Mouse (Mus musculus): ENCODE data around the gene Olfr1367.

Olfr1367 gene

DNA sequence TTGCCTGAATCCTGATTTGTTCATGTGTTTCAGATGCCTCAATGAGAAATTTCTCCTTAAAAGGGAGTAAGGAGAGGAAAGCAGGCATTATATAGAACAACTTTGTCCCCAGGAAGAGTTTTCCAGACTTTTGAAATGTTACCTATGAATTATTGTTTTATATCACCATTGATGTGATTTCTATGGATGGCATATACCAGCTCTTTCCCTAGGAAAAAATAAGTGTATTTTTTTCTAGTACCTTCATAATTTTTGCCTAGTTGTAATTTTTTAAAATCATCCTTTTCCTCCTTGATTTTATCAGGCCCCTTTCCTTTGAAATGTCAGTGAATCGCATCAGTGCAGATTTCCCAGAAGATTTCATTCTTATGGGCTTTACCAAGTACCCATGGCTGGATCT lies at the start of gene Olfr1367:
TSS of gene Olfr1367 (plus strand) at position 301 of the 400 bp plus-strand sequence.
- ATAC-seq (ENCODE audit: low TSS enrichment) = no peak

- ATAC-seq (ENCODE audit: low TSS enrichment) = no peak
Measured at GRCm38 (mm10) chr13:21298557-21298956, 48.2 kb upstream of the Olfr1367 start.

- no peak for ATAC-seq (ENCODE audit: low TSS enrichment)
Measured at GRCm38 (mm10) chr13:21304483-21305066, 42.1 kb upstream of the Olfr1367 start.

DNA sequence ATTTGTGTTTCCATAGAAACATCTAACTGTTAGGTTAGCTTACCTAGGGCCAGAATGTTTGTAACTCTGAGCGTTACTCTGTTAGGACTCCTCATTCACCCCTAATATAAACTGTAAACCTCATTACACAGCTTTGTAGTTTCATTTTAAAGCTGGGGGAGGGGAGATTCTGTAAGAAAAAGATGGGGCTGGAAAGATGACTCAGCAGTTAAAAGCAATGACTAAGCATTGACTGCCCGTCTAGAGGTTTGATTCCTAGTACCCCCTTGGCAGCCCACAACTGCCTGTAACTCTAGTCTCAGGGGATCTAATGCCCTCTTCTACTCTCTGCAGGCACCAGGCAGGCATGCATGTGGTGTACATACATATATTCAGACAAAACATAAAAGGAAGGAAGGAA lies 36.9 kb upstream of the Olfr1367 start:
- no peak for ATAC-seq (ENCODE audit: low TSS enrichment)

DNA sequence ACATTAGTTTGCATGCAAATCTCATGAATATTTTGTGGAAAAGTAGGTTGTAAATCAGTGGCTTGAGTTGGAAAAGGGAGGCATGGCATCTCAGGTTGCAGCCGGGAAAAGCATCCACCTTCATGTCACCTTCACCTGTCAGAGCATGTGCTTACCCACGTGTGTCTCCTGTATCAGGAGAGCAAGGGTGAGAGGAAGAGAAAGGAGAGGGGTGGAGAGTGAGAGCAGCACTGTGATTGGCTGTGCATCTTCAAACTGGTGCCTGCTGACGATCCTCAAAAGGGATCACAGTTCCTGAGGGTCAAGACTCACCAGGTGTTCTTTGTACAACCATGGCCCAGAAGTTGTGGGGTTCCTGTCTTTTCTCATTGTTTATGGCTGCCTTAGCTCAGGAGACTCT lies 34.8 kb upstream of the Olfr1367 start, which contains the start of gene Gpx6:
TSS of gene Gpx6 (plus strand) at position 200 of the 400 bp plus-strand sequence.
- no peak for ATAC-seq (ENCODE audit: low TSS enrichment)

GRCm38 (mm10) chr13:21312854-21313253 lies 33.9 kb upstream of the Olfr1367 start:
- no peak for ATAC-seq (ENCODE audit: low TSS enrichment)

DNA sequence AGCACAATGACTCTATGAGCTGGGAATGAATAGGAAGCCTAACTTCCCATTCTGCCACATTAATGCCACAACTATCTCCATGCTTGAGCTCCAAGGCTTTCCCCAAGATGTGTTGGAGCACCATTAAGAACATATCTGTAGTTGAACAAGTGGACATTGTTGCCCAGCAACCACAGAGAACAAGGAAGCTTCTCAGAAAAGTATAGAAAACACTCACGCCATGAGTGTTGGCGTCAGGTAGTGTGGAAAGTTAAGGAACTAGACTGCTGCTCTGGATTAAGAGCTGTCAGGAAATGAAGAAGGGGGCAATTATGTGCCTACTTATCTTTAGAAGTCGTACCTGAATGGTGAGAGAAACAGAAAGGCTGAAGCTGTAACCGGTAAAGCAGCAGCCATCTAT lies 32.8 kb upstream of the Olfr1367 start:
- no peak for ATAC-seq (ENCODE audit: low TSS enrichment)

DNA sequence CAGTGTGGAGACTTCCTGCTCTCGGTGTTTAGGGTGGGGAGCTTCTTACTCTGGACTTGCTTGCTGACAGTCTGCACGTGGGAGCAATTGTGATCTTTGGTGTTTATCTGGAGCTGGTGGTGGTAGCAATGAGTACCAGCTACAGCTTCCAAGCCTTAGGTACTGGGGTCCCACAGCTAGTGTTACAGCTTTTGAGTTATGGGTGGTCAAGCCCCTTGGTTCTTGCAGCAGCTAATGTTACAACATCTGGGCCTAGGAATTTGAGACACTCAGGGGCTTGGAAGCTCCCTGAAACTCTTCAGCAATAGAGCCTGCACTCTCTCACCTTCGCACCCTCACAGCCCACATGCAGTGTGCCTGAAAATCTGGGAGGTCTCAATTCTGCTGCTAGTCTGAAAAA lies 26.4 kb upstream of the Olfr1367 start:
- no peak for ATAC-seq (ENCODE audit: low TSS enrichment)

DNA sequence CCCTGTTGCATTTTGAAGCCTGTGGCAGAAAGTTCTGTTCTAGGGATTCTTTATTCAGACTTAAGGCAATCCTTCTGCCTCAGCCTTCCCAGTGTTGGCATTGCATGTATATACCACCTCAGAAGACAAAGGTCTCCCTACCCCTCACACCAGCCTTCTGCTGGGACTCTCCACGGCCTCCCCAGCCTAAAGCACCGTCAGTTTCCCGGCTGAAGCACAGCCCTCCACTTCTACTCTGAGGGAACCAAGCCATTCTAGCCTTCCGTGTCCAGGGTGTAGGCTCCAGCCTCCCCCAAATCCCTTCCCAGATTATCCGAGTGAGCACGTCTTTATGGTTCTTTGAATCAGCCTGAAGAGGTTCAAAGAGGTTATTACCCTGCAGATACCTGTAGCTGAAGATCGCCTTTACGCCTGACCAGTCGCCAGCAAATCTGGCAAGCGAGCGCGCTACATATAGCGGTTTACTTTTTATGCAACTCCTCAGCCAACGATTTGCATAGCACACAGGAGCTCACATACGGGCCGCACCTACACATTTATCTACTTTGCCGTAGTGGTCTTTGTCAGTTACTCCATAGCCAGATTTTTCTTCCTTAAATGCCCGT lies 24.7 kb upstream of the Olfr1367 start:
- ATAC-seq (ENCODE audit: low TSS enrichment) = peak; percentile 66

DNA sequence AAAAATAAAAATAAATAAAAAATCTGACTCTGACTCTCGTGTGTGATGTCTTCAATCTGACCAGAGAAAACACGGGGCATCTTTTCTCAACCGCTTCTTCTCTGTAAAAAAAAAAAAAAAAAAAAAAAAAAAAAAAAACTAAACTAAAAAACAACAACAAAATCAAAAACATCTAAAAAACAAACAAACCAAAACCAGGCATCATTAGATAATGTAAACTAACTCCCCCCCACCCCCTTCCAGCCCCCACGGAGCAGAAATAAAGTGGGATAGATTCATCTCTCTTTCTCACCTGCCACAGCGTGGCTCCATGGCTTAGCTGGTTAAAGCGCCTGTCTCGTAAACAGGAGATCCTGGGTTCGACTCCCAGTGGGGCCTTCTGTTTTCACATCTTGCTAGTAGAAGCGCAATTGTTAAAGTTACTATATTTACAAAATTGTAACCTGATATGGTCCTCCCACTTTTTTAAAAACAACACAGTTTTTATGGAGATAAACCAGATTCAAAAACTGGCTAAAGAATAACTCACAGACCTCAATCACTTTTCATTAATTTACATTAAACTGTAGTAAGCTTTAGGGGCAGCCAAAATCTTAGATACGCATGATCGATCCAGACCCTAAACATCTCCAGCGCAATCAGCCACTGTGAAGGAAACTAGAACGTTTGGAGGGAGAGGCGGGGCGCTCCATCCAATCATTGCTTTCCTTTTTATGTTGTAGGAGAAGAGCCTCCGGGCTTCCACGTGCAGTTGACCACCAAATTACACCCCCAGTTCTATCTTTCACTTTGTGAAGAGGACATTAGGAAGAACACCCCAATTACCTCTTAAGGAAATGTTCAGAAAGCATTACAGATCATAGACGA lies 24.0 kb upstream of the Olfr1367 start:
- ATAC-seq (ENCODE audit: low TSS enrichment) = peak; percentile 42

GRCm38 (mm10) chr13:21323405-21323804 lies 23.3 kb upstream of the Olfr1367 start:
- no peak for ATAC-seq (ENCODE audit: low TSS enrichment)

GRCm38 (mm10) chr13:21326191-21326590 lies 20.5 kb upstream of the Olfr1367 start:
- ATAC-seq (ENCODE audit: low TSS enrichment) = 0 out of 2 replicates have a peak, but pooled peaks have one; percentile 42

GRCm38 (mm10) chr13:21326657-21327211 lies 20.0 kb upstream of the Olfr1367 start:
- peak; percentile 76 for ATAC-seq (ENCODE audit: low TSS enrichment)

GRCm38 (mm10) chr13:21327424-21327823 lies 19.3 kb upstream of the Olfr1367 start:
- ATAC-seq (ENCODE audit: low TSS enrichment) = 0 out of 2 replicates have a peak, but pooled peaks have one; percentile 48

- ATAC-seq (ENCODE audit: low TSS enrichment) = no peak
Measured at GRCm38 (mm10) chr13:21350593-21350992, 3.9 kb downstream of the Olfr1367 start.

GRCm38 (mm10) chr13:21362621-21363248 lies 16.0 kb downstream of the Olfr1367 start, which contains the start of gene Zscan12:
Zscan12 (plus strand) TSS chr13:21362820.
- peak; percentile 100 for ATAC-seq (ENCODE audit: low TSS enrichment)

DNA sequence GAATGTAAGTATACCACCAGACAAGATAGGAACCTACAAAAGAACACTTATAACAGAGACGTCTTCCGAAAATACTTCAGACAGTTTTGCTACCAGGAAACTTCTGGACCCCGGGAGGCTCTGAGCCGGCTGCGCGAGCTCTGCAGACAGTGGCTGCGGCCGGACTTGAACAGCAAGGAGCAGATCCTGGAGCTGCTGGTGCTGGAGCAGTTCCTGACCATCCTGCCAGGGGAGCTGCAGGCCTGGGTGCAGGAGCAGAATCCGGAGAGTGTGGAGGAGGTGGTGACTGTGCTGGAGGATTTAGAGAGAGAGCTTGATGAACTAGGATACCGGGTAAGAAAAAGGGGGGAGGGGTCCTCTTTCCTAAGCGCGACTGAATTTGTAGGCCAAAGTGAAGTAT lies 17.0 kb downstream of the Olfr1367 start:
- ATAC-seq (ENCODE audit: low TSS enrichment) = no peak

DNA sequence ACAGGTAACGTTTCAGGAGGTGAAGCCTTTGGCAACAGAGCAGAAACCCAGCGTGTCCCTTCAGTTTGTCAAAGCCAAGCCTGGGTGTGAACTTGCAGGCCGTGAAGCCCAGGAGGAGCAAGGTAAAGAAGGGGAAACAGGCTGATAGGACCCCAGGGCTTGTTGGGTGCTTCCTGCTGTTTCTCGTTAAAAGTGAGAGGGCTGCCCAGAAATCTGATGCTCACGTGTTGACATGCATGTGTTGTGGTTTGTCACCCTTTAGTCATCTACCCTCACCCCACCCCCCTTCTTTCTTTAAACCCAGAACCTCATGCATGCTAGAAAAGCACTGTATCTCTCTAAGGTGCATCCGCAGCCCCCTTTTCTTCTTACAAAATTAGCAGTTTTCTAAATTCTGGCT lies 19.9 kb downstream of the Olfr1367 start:
- no peak for ATAC-seq (ENCODE audit: low TSS enrichment)

DNA sequence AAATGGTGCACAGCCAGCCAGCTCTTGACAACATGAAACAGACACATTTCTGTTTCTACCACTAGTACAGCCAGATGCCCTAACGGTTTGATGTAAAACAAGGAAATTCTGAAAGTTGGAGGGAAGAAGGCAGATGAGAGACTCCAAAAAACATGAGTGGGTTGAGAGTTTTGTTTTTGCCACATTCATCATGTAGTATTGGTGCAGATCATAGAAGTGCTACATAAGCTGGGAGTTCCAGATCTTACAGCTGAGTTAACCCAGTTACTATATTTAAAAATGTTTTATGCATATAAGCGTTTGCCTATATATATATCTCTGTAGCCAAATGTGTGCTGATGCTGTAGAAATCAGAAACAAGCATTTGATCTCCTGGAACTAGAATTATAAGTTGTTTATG lies 26.0 kb downstream of the Olfr1367 start:
- ATAC-seq (ENCODE audit: low TSS enrichment) = peak; percentile 97

GRCm38 (mm10) chr13:21377773-21378172 lies 31.1 kb downstream of the Olfr1367 start:
- ATAC-seq (ENCODE audit: low TSS enrichment) = no peak

DNA sequence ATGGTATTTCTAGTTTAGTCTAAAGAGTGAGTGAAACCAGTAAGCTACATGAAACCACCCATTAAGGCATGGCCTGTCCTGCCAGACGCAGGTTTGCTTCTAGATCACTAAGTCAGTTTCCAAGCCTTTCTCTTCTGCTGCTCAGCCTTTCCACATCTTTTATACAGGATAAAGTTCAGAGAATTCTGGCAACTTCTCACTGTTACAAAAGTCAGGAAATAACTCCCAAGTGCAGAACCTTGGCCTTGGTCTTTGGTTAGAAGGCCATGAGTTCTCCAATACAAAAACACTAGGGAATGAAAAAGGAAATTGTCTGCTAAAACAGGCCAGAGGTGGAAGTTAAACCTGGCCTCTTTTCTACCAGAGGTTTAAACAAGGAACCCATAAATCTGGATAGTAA lies 48.5 kb downstream of the Olfr1367 start:
- ATAC-seq (ENCODE audit: low TSS enrichment) = no peak

DNA sequence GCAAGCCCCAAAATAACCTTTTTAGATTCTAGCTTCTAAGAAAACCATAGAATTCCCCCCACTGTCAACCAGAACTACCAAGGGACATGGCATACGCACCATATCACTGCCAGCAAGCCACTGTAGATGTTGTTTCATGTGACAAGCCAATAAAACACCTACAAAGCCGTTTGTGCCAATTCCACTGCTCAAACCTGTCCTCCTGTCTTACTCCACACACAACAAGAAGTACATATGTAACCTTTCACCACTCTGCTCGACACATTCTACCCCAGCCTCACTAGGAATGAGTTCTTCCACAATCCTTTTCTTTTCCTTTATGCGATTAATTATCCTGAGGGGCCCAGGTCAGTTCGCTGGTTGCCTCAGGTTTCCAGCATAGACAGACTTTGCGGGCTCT lies 48.9 kb downstream of the Olfr1367 start:
- 0 out of 2 replicates have a peak, but pooled peaks have one; percentile 4 for ATAC-seq (ENCODE audit: low TSS enrichment)

All from frontal cortex, adult (tissue).